Mouse (Mus musculus) urinary bladder, postnatal 36 days (tissue): Measurements from ENCODE around the gene Art3.
"Not testable (repeated sequence)": the region's sequence is repeated elsewhere in the genome, so short reads cannot be mapped to it uniquely, and the experiment has no call there.

Source experiments
- DNase-seq, 2 experiments: peaks; one replicate each; pipeline ENCODE4 v3.0.0; 2022; ENCODE audit warnings: low spot score in 2 of 2, mixed read lengths in 1 of 2

The Art3 gene

GRCm38 (mm10) chr5:92336743-92337142 lies 5.1 kb downstream of the Art3 start:
- DNase-seq: no peak

GRCm38 (mm10) chr5:92340606-92341005 lies 9.0 kb downstream of the Art3 start:
- DNase-seq: no peak

GRCm38 (mm10) chr5:92345006-92345405 lies 13.4 kb downstream of the Art3 start:
- DNase-seq: no peak

- peak; percentile 30 to 46 for DNase-seq
These were observed 17.3 kb downstream of the Art3 start, which contains the start of gene Cxcl10 for GRCm38 (mm10) chr5:92348794-92349413. Cxcl10 (minus strand) TSS chr5:92348889.

- DNase-seq: no peak
These were observed 18.1 kb downstream of the Art3 start for GRCm38 (mm10) chr5:92349731-92350130.

- DNase-seq: not testable (repeated sequence)
These were observed 21.1 kb downstream of the Art3 start for GRCm38 (mm10) chr5:92352716-92353115.

- peak in 1 of 2 experiments; percentile 63 for DNase-seq
These were observed 21.9 kb downstream of the Art3 start for GRCm38 (mm10) chr5:92353517-92353916.

- DNase-seq: no peak
These were observed 26.4 kb downstream of the Art3 start for GRCm38 (mm10) chr5:92358033-92358432.

GRCm38 (mm10) chr5:92358767-92359455 lies 27.3 kb downstream of the Art3 start:
- no peak for DNase-seq

- DNase-seq: no peak
These were observed 31.6 kb downstream of the Art3 start for GRCm38 (mm10) chr5:92363179-92363578.

- DNase-seq: no peak
These were observed 32.4 kb downstream of the Art3 start for GRCm38 (mm10) chr5:92364011-92364410.

GRCm38 (mm10) chr5:92365146-92365705 lies 33.6 kb downstream of the Art3 start:
- DNase-seq: no peak

GRCm38 (mm10) chr5:92366565-92366964 lies 34.9 kb downstream of the Art3 start:
- no peak for DNase-seq

GRCm38 (mm10) chr5:92368392-92368791 lies 36.8 kb downstream of the Art3 start:
- no peak for DNase-seq

GRCm38 (mm10) chr5:92369151-92369994 lies 37.7 kb downstream of the Art3 start:
- DNase-seq: peak in 1 of 2 experiments; percentile 57

GRCm38 (mm10) chr5:92370392-92370791 lies 38.8 kb downstream of the Art3 start:
- DNase-seq: no peak

GRCm38 (mm10) chr5:92370891-92371290 lies 39.3 kb downstream of the Art3 start:
- DNase-seq: no peak

- no peak for DNase-seq
These were observed 39.8 kb downstream of the Art3 start for GRCm38 (mm10) chr5:92371361-92371976.

GRCm38 (mm10) chr5:92372605-92373004 lies 41.0 kb downstream of the Art3 start:
- no peak for DNase-seq

- DNase-seq: no peak
These were observed 43.1 kb downstream of the Art3 start for GRCm38 (mm10) chr5:92374721-92375142.

- no peak for DNase-seq
These were observed 43.7 kb downstream of the Art3 start for GRCm38 (mm10) chr5:92375368-92375767.
